ENCODE assay signal across 28 mouse cellular contexts in the genomic region with DNA sequence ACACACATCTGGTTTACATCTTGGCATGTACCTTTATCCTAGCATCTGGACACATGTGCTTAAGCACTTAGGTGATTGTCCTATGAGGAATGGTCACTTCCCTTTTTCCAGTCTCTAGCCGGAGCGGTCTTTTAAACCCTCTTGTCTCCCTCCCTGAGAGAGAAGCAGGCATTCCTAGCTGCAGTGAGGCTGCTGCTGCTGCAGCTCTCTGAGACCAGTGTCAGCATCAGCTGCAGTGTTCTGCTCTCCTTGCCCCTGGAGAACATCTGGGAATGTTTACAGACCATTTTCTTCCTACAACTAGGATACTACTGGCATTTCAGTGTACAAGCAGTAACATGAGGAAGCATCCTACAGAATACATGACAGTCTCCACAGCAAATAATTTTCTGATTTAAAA.
DNase-seq lines count a peak whose midpoint lies in the region; ATAC-seq and TF ChIP-seq lines count a peak whose summit lies in the region.
"Had no signal": no experiment of that assay in that cellular context is flagged by ENCODE, and none has a peak within 500 bp of the region (broad histone marks: within the 10 kb centered on the region; RNA-seq: fewer than 3 reads in every experiment).

No protein-coding gene starts in this region.

- H3K4me2 ChIP-seq in hindbrain, embryonic 15.5 days, result no peak overlapping the region
- H3K4me2 ChIP-seq in hindbrain, embryonic 11.5 days (replicated peaks; ENCODE audit: low read depth, low read length), result no peak overlapping the region
- no peak overlapping the region for H3K4me2 ChIP-seq in embryonic facial prominence, embryonic 11.5 days (ENCODE audit: low read depth, low read length)
- H3K4me2 ChIP-seq in limb, embryonic 12.5 days, result no peak overlapping the region
- no peak overlapping the region for H3K4me2 ChIP-seq in liver, embryonic 12.5 days
- H3K4me2 ChIP-seq: forebrain, embryonic 12.5 days; heart, embryonic 11.5 days; intestine, embryonic 15.5 days; limb, embryonic 15.5 days; liver, embryonic 15.5 days; lung, embryonic 15.5 days; stomach, embryonic 15.5 days had no signal

- ATAC-seq in hindbrain, embryonic 15.5 days (ENCODE audit: low FRiP score, low read depth), result no peak
- no peak for ATAC-seq in hindbrain, embryonic 11.5 days (ENCODE audit: low FRiP score)
- no peak for ATAC-seq in embryonic facial prominence, embryonic 11.5 days (replicated peaks; ENCODE audit: insufficient number of reproducible peaks, low FRiP score, low TSS enrichment, low read depth)
- ATAC-seq in limb, embryonic 12.5 days (ENCODE audit: insufficient number of reproducible peaks, insufficient read depth, low FRiP score, low TSS enrichment, low read depth), result peak; percentile 52; the same call in 1 of the 2 replicates
- no peak for ATAC-seq in liver, embryonic 12.5 days
- no peak for ATAC-seq in inflammation-experienced regulatory T-cells, adult 6 months
- ATAC-seq: CD4-positive, CD25-positive, alpha-beta regulatory T cell, adult 4 months; intestine, embryonic 15.5 days had no signal

- no peak for TF ChIP-seq POLR2A in brain, embryonic 14.5 days (IDR thresholded peaks at IDR 0.05; ENCODE audit: borderline replicate concordance, extremely low read depth, insufficient read depth, insufficient read length, poor library complexity, severe bottlenecking)

- WGBS in hindbrain, embryonic 15.5 days, result 44% methylated on average over 2 of the region's 2 CpGs
- 69% methylated on average over 2 of the region's 2 CpGs for WGBS in hindbrain, embryonic 11.5 days
- 27% methylated on average over 2 of the region's 2 CpGs for WGBS in embryonic facial prominence, embryonic 11.5 days
- 22% methylated on average over 2 of the region's 2 CpGs for WGBS in limb, embryonic 12.5 days
- WGBS in liver, embryonic 12.5 days (ENCODE audit: insufficient replicate concordance), result 55% methylated on average over 2 of the region's 2 CpGs

- peaks cover 14% of the 10 kb centered on the region; the same call in 1 of the 2 replicates for H3K4me1 ChIP-seq in hindbrain, embryonic 15.5 days (replicated peaks)
- H3K4me1 ChIP-seq in hindbrain, embryonic 11.5 days (replicated peaks; ENCODE audit: control insufficient read depth, insufficient read depth, low read length), result no peaks in the 10 kb centered on the region
- no peaks in the 10 kb centered on the region for H3K4me1 ChIP-seq in embryonic facial prominence, embryonic 11.5 days (ENCODE audit: control insufficient read depth, insufficient read depth, low read length)
- H3K4me1 ChIP-seq in limb, embryonic 12.5 days (replicated peaks), result peaks cover 13% of the 10 kb centered on the region
- H3K4me1 ChIP-seq in liver, embryonic 12.5 days, result no peaks in the 10 kb centered on the region
- H3K4me1 ChIP-seq: forebrain, embryonic 12.5 days; intestine, embryonic 15.5 days; liver, embryonic 15.5 days; megakaryocyte, embryonic 14.5 days; stomach, embryonic 15.5 days had no signal

- no peaks in the 10 kb centered on the region for H3K27me3 ChIP-seq in hindbrain, embryonic 15.5 days
- no peaks in the 10 kb centered on the region for H3K27me3 ChIP-seq in hindbrain, embryonic 11.5 days (ENCODE audit: control insufficient read depth, insufficient read depth, low read length)
- no peaks in the 10 kb centered on the region for H3K27me3 ChIP-seq in embryonic facial prominence, embryonic 11.5 days (ENCODE audit: control insufficient read depth, insufficient read depth, low read length)
- H3K27me3 ChIP-seq in limb, embryonic 12.5 days, result no peaks in the 10 kb centered on the region
- H3K27me3 ChIP-seq in liver, embryonic 12.5 days (replicated peaks), result no peaks in the 10 kb centered on the region
- H3K27me3 ChIP-seq: forebrain, embryonic 12.5 days; intestine, embryonic 15.5 days; limb, embryonic 15.5 days; liver, embryonic 15.5 days; lung, embryonic 15.5 days; megakaryocyte, embryonic 14.5 days; stomach, embryonic 15.5 days had no signal

- DNase-seq in hindbrain, embryonic 11.5 days (ENCODE audit: low spot score), result no peak
- peak; percentile 10 for DNase-seq in brain, embryonic 14.5 days (ENCODE audit: low read depth)
- peak; percentile 76 for DNase-seq in embryonic facial prominence, embryonic 11.5 days (ENCODE audit: low spot score)
- no peak for DNase-seq in T-cell, adult 2 months (ENCODE audit: low spot score)
- DNase-seq: adrenal gland, postnatal 36 days; cerebellum, adult 18-20 months; cerebellum, postnatal 14 days; gastrocnemius, adult 2 months; kidney, adult 8-10 months; kidney, postnatal 14 days; layer of hippocampus, postnatal 36 days; lung, postnatal 36 days; right cerebral cortex, postnatal 4 days; thymus, postnatal 25 days had no signal

- TF ChIP-seq CTCF in brain, embryonic 14.5 days (IDR thresholded peaks at IDR 0.05; ENCODE audit: borderline replicate concordance, extremely low read depth, insufficient read depth, insufficient read length), result no peak

- no peak overlapping the region for H3K4me3 ChIP-seq in hindbrain, embryonic 15.5 days
- no peak overlapping the region for H3K4me3 ChIP-seq in hindbrain, embryonic 11.5 days (ENCODE audit: low read depth, low read length)
- H3K4me3 ChIP-seq in embryonic facial prominence, embryonic 11.5 days (ENCODE audit: low read depth, low read length), result no peak overlapping the region
- H3K4me3 ChIP-seq in limb, embryonic 12.5 days (replicated peaks), result no peak overlapping the region
- no peak overlapping the region for H3K4me3 ChIP-seq in liver, embryonic 12.5 days
- H3K4me3 ChIP-seq: erythroblast, embryonic 14.5 days; forebrain, embryonic 12.5 days; gastrocnemius, adult 2 months; intestine, embryonic 15.5 days; limb, embryonic 15.5 days; liver, embryonic 15.5 days; lung, embryonic 15.5 days; megakaryocyte, embryonic 14.5 days; stomach, embryonic 15.5 days had no signal

- H3K9me3 ChIP-seq in hindbrain, embryonic 15.5 days, result no peaks in the 10 kb centered on the region
- H3K9me3 ChIP-seq in hindbrain, embryonic 11.5 days (ENCODE audit: control insufficient read depth, low read length), result no peaks in the 10 kb centered on the region
- no peaks in the 10 kb centered on the region for H3K9me3 ChIP-seq in embryonic facial prominence, embryonic 11.5 days (replicated peaks; ENCODE audit: control insufficient read depth, low read length)
- no peaks in the 10 kb centered on the region for H3K9me3 ChIP-seq in limb, embryonic 12.5 days
- H3K9me3 ChIP-seq in liver, embryonic 12.5 days (replicated peaks), result no peaks in the 10 kb centered on the region
- H3K9me3 ChIP-seq: forebrain, embryonic 12.5 days; intestine, embryonic 15.5 days; limb, embryonic 15.5 days; liver, embryonic 15.5 days; lung, embryonic 15.5 days; megakaryocyte, embryonic 14.5 days; stomach, embryonic 15.5 days had no signal

- H3K9ac ChIP-seq in hindbrain, embryonic 15.5 days, result no peak overlapping the region
- no peak overlapping the region for H3K9ac ChIP-seq in hindbrain, embryonic 11.5 days (ENCODE audit: low read depth, low read length)
- no peak overlapping the region for H3K9ac ChIP-seq in embryonic facial prominence, embryonic 11.5 days (replicated peaks; ENCODE audit: low read length)
- no peak overlapping the region for H3K9ac ChIP-seq in limb, embryonic 12.5 days (replicated peaks)
- H3K9ac ChIP-seq in liver, embryonic 12.5 days, result no peak overlapping the region
- H3K9ac ChIP-seq: forebrain, embryonic 12.5 days; intestine, embryonic 15.5 days; limb, embryonic 15.5 days; liver, embryonic 15.5 days; lung, embryonic 15.5 days; stomach, embryonic 15.5 days had no signal

- no peaks in the 10 kb centered on the region for H3K36me3 ChIP-seq in hindbrain, embryonic 15.5 days
- no peaks in the 10 kb centered on the region for H3K36me3 ChIP-seq in hindbrain, embryonic 11.5 days (ENCODE audit: control insufficient read depth, insufficient read depth, low read length)
- no peaks in the 10 kb centered on the region for H3K36me3 ChIP-seq in embryonic facial prominence, embryonic 11.5 days (replicated peaks; ENCODE audit: control insufficient read depth, insufficient read depth, low read depth, low read length)
- H3K36me3 ChIP-seq in limb, embryonic 12.5 days, result no peaks in the 10 kb centered on the region
- no peaks in the 10 kb centered on the region for H3K36me3 ChIP-seq in liver, embryonic 12.5 days
- H3K36me3 ChIP-seq: forebrain, embryonic 12.5 days; intestine, embryonic 15.5 days; liver, embryonic 15.5 days; lung, embryonic 15.5 days; stomach, embryonic 15.5 days had no signal

- H3K27ac ChIP-seq in hindbrain, embryonic 15.5 days (replicated peaks), result peak overlapping the region; percentile 40
- no peak overlapping the region for H3K27ac ChIP-seq in hindbrain, embryonic 11.5 days (ENCODE audit: low read depth, low read length)
- no peak overlapping the region for H3K27ac ChIP-seq in embryonic facial prominence, embryonic 11.5 days (replicated peaks; ENCODE audit: low read depth, low read length)
- 0 out of 2 replicates have a peak overlapping the region, but pooled peaks have one; percentile 23 for H3K27ac ChIP-seq in limb, embryonic 12.5 days
- no peak overlapping the region for H3K27ac ChIP-seq in liver, embryonic 12.5 days
- H3K27ac ChIP-seq: forebrain, embryonic 12.5 days; gastrocnemius, adult 2 months; intestine, embryonic 15.5 days; limb, embryonic 15.5 days; liver, embryonic 15.5 days; lung, embryonic 15.5 days; stomach, embryonic 15.5 days had no signal

Comparison
In these comparisons a context has a peak if more than half of its experiments do, and no peak if none do; other contexts are left out.
1. H3K27ac ChIP-seq: peak in hindbrain, embryonic 15.5 days (single experiment) and limb, embryonic 12.5 days (single experiment); none in hindbrain, embryonic 11.5 days (single experiment), embryonic facial prominence, embryonic 11.5 days (single experiment) and liver, embryonic 12.5 days (single experiment).
2. DNase-seq: peak in brain, embryonic 14.5 days (single experiment) and embryonic facial prominence, embryonic 11.5 days (single experiment); none in hindbrain, embryonic 11.5 days (single experiment) and T-cell, adult 2 months (single experiment).